Comparison of ENCODE assay signal across 17 mouse cellular contexts in the genomic region with DNA sequence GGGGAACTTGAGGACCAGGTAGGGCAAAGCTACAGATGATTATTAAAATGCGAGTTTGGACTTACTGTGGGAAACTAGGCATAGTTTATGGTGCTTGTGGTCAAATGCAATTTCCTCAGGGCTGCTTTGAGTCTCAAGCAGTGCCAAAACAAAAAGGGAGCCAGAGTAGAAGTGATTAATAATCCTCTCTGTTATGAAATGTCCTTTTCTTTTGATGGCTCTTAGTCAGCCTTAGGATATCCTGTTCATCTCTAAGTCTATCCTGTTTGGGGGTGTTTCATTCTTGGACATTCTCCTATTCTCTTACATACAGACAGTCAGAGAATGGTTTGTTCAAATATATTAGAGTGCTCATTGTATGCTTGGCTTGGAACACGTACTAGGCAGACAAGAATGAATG.
"Had no signal": no experiment of that assay in that cellular context is flagged by ENCODE, and none has a peak within 500 bp of the region (broad histone marks: within the 10 kb centered on the region; RNA-seq: fewer than 3 reads in every experiment).

No protein-coding gene starts in this region.

- ATAC-seq: hindbrain, embryonic 16.5 days; inflammation-experienced regulatory T-cells, adult 6 months; intestine, embryonic 15.5 days; intestine, postnatal 0 days; liver, embryonic 12.5 days had no signal

- DNase-seq: gastrocnemius, postnatal 14 days; gastrocnemius, postnatal 36 days; heart, adult 11 months; heart, adult 2 months; heart, postnatal 14 days; heart, postnatal 36 days; kidney, adult 18-20 months; kidney, adult 8-10 months; kidney, postnatal 10 days; kidney, postnatal 25 days; kidney, postnatal 4 days; liver had no signal
